Mouse (Mus musculus): ENCODE results near the gene Ptch2.

GRCm38 (mm10) chr4:117156372-117156771, 60.5 kb downstream of the Ptch2 start:
- TF ChIP-seq CTCF (IDR thresholded peaks at IDR 0.05; ENCODE audit: low read depth, low read length) (no peak), POLR2AphosphoS5 (IDR thresholded peaks at IDR 0.05; ENCODE audit: insufficient replicate concordance, low read depth, low read length) (no peak)

Data from G1E (cell line).